Mouse (Mus musculus) thymus, adult 2 months (tissue): ENCODE data around the gene Btbd9. TPM values are rescaled to one million over a fixed set of nuclear protein-coding genes. Genes with fewer than 3 reads are reported as not detected.
A peak's percentile ranks its signal among the peaks of the same experiment; 100 is the strongest.

Source experiments
- DNase-seq: peaks from one replicate; pipeline ENCODE4 v3.0.0; 2021
- H3K27ac ChIP-seq: fragments of 200-500 bp; 2 replicates; pipeline ENCODE4 v1.5.1; 2012; ENCODE audit warnings: low read length, control low read depth; ENCODE audit not compliant: control insufficient read depth, insufficient read depth
- H3K27me3 ChIP-seq: fragments of 200-500 bp; 2 replicates; pipeline ENCODE4 v1.6.1; 2012; ENCODE audit warnings: mild to moderate bottlenecking, low read length, moderate library complexity, mixed read lengths; ENCODE audit not compliant: control insufficient read depth, insufficient read depth
- H3K36me3 ChIP-seq: fragments of 200-500 bp; 2 replicates; pipeline ENCODE4 v1.6.1; 2012; ENCODE audit warnings: mild to moderate bottlenecking, low read length, moderate library complexity; ENCODE audit not compliant: control insufficient read depth, insufficient read depth
- H3K4me1 ChIP-seq: fragments of 200-500 bp; replicated peaks from 2 replicates; pipeline ENCODE4 v1.6.1; 2012; ENCODE audit warnings: low read length; ENCODE audit not compliant: control insufficient read depth, insufficient read depth
- H3K4me3 ChIP-seq: fragments of 200-500 bp; 2 replicates; pipeline ENCODE4 v1.5.1; 2012; ENCODE audit warnings: mild to moderate bottlenecking, low read length, control low read depth, moderate library complexity; ENCODE audit not compliant: control insufficient read depth, insufficient read depth
- CTCF ChIP-seq: fragments of 200-500 bp; IDR thresholded peaks from 2 replicates; pipeline ENCODE4 v1.5.1; 2012; ENCODE audit warnings: mild to moderate bottlenecking, control low read depth, low read length, moderate library complexity, borderline replicate concordance; ENCODE audit not compliant: control insufficient read depth, poor library complexity, insufficient read depth; ENCODE audit errors: extremely low read depth
- POLR2A ChIP-seq: fragments of 200-500 bp; IDR thresholded peaks from 2 replicates; pipeline ENCODE4 v1.6.1; 2012; ENCODE audit warnings: mild to moderate bottlenecking, low read length, control low read depth, moderate library complexity; ENCODE audit not compliant: control insufficient read depth, poor library complexity, insufficient read depth; ENCODE audit errors: extremely low read depth
- WGBS: fragments of 180-500 bp; shearing (Covaris S2); methylation state at CpG from one replicate; pipeline ENCODE4 v1.1.7; 2018; 5-methylcytosine and 5-hydroxymethylcytosine counted together
- polyA plus RNA-seq: library from polyadenylated mRNA; depleted of rRNA; stranded (reverse); fragments of >200 nt; gene quantifications from 2 replicates; pipeline ENCODE4 v1.2.3, GENCODE M21; 2012

Gene Btbd9
- polyA plus RNA-seq, 1 experiment: 29.1 TPM

- 100% methylated on average over 1 of the region's 1 CpGs for WGBS
- Histone ChIP-seq H3K4me3 (no peak overlapping the region), H3K36me3 (no peaks in the 10 kb centered on the region), H3K4me1 (peaks cover 11% of the 10 kb centered on the region), H3K27me3 (no peaks in the 10 kb centered on the region), H3K27ac (no peak overlapping the region)
- TF ChIP-seq CTCF (no peak), POLR2A (no peak)
- no peak for DNase-seq
Observed at GRCm38 (mm10) chr17:30421256-30421655, 155.0 kb downstream of the Btbd9 start.

GRCm38 (mm10) chr17:30419494-30419893 is 156.8 kb downstream of the Btbd9 start:
- 15% methylated on average over 7 of the region's 7 CpGs for WGBS
- TF ChIP-seq POLR2A: no peak
- no peak for TF ChIP-seq CTCF
- DNase-seq: peak; percentile 13
- Histone ChIP-seq H3K36me3 (no peaks in the 10 kb centered on the region), H3K27ac (no peak overlapping the region), H3K27me3 (no peaks in the 10 kb centered on the region), H3K4me3 (no peak overlapping the region), H3K4me1 (peaks cover 11% of the 10 kb centered on the region)

DNA sequence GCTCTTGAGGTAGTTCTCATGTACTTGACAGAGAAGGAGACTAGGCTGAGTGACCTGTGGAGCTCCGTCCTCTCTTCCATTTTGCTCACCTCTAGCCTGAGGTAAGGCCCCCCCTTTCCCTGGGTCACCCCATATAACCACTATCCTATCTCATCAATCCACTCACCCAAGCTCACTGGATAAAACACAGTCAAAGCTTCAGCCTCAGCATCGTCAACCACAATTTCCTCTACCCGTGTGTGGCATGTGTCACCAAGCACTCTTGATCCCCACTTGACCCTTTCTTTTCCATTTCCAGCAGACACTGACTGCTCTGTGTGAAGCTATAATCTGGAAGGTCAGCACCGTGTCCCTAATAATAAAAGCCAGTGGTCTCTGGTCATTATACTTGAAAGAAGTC is 157.8 kb downstream of the Btbd9 start:
- TF ChIP-seq POLR2A (no peak), CTCF (no peak)
- Histone ChIP-seq H3K27ac (no peak overlapping the region), H3K4me1 (peaks cover 11% of the 10 kb centered on the region), H3K36me3 (no peaks in the 10 kb centered on the region), H3K4me3 (no peak overlapping the region), H3K27me3 (no peaks in the 10 kb centered on the region)
- DNase-seq: no peak
- WGBS: 28% methylated on average over 4 of the region's 4 CpGs

DNA sequence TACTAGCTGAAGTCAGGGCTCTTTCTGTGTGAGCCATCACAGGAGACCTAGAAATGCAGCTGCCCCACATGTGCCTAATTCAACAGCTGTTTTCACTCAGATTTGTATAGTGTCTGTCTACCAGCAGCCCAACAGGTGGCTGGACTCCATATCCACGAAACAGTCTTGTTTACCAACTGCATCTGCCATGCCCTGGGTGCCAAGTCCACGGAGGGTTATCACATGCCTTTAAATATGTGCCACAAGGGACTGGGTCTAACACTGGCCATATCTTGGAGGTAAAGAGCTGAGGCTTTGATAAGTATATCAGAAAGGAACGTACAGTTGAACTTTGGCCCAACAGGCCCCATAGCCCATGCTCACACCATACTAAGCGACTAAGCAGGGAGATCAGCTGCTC is 159.2 kb downstream of the Btbd9 start:
- peaks cover 11% of the 10 kb centered on the region for H3K4me1 ChIP-seq
- no peak overlapping the region for H3K4me3 ChIP-seq
- TF ChIP-seq CTCF: no peak
- TF ChIP-seq POLR2A: no peak
- H3K27ac ChIP-seq: no peak overlapping the region
- no peak for DNase-seq
- no peaks in the 10 kb centered on the region for H3K27me3 ChIP-seq
- WGBS: 91% methylated on average over 4 of the region's 4 CpGs
- no peaks in the 10 kb centered on the region for H3K36me3 ChIP-seq

DNA sequence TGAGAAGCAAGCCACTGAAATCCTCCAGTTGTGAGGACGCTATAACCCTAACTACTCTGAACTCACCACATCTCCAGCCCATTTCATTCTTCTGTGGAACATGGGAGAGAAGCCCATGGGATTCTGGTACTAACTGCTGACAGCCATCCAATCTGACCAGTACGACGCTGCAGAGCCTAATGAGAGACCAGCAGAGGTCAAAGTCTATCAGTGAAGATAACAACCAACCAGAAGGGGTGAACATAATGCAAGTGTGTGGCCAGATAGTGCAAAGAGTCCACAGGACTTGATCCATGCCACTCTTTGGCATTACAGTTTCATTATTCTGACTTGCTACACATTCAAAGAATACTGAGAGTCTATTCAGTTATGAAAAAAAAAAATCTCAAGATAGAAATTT is 160.6 kb downstream of the Btbd9 start:
- Histone ChIP-seq H3K4me1 (peaks cover 11% of the 10 kb centered on the region), H3K4me3 (no peak overlapping the region), H3K27ac (no peak overlapping the region), H3K36me3 (no peaks in the 10 kb centered on the region), H3K27me3 (no peaks in the 10 kb centered on the region)
- DNase-seq: no peak
- 96% methylated on average over 3 of the region's 3 CpGs for WGBS
- TF ChIP-seq POLR2A (no peak), CTCF (no peak)

DNA sequence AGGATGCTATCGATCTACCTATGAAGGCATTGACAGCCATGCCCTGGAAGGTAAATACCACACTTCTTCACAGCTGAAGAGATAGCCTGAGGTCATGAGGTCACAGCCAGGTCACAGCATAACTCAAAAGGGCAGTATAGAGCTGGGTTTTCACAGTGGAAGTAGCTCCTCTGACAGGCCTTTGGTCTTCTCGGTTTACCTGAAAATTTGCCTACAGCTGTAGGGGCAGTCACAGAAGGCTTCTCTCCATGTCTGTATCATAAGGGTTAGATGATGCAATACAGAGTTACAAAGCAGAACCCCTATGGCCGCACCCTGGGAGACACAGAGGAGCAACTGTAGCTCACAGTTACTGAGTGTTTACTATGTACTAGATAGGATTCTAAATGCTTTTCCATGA is 163.3 kb downstream of the Btbd9 start:
- WGBS: 96% methylated on average over 3 of the region's 3 CpGs
- Histone ChIP-seq H3K4me1 (no peaks in the 10 kb centered on the region), H3K36me3 (no peaks in the 10 kb centered on the region), H3K27ac (no peak overlapping the region), H3K27me3 (no peaks in the 10 kb centered on the region), H3K4me3 (no peak overlapping the region)
- TF ChIP-seq POLR2A: no peak
- DNase-seq: no peak

DNA sequence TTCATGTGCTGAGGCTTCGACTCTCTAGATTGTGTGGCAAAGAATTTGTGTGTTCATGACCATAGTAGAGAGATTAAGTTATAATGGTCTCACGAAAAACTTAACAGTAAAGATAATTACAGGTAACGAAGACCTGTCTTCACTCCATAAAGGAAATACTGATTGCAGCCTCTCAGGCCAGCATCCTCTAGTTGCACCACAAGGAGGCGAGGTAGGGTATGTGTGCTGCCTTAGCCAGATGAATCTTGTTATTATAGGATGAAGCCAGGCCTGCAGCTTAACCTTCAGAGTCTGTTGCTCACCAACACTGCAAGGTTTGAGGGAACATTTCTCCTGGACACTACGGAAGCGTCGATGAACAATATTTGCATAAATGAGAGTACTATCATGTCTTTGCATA is 170.3 kb downstream of the Btbd9 start:
- H3K27ac ChIP-seq: no peak overlapping the region
- H3K4me3 ChIP-seq: no peak overlapping the region
- no peaks in the 10 kb centered on the region for H3K27me3 ChIP-seq
- WGBS: 96% methylated on average over 7 of the region's 7 CpGs
- no peaks in the 10 kb centered on the region for H3K36me3 ChIP-seq
- H3K4me1 ChIP-seq: no peaks in the 10 kb centered on the region
- TF ChIP-seq POLR2A: no peak
- TF ChIP-seq CTCF: no peak
- DNase-seq: no peak
